Mouse (Mus musculus) gastrocnemius, postnatal 25 days (tissue): ENCODE measurements around the gene Wnt6. TPM values are rescaled to one million over a fixed set of nuclear protein-coding genes. Genes with fewer than 3 reads are reported as not detected.

Experiments
- DNase-seq: peaks from one replicate; pipeline ENCODE4 v3.0.0; 2022
- total RNA-seq, 2 experiments: library from RNA; stranded (reverse); gene quantifications; 1 replicate in 1 of 2; 2 replicates in 1 of 2; pipeline ENCODE4 v1.2.3; 2021

Wnt6 gene
- total RNA-seq, 2 experiments from 2014 or later = 0.46 TPM

DNA sequence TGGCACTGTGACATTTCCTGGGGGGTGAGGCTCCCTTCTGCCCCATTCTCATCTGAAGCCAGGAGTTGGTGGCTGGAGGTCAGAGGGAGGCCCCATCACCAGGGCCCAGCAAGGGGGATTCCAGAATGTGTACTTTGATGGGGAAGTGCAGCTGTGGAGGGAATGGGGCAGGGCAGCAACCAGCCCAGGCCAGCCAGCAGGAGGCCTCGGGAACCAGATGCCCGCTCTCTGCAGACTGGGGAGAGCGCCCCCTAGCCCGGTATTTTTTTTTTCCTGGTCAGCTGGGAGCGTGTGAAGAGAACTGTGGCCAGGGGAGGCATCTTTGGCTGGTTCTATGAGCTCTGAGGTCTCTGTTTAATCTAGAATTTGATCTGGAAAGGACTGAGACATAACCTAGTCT is 4.1 kb downstream of the Wnt6 start:
- DNase-seq = no peak

DNA sequence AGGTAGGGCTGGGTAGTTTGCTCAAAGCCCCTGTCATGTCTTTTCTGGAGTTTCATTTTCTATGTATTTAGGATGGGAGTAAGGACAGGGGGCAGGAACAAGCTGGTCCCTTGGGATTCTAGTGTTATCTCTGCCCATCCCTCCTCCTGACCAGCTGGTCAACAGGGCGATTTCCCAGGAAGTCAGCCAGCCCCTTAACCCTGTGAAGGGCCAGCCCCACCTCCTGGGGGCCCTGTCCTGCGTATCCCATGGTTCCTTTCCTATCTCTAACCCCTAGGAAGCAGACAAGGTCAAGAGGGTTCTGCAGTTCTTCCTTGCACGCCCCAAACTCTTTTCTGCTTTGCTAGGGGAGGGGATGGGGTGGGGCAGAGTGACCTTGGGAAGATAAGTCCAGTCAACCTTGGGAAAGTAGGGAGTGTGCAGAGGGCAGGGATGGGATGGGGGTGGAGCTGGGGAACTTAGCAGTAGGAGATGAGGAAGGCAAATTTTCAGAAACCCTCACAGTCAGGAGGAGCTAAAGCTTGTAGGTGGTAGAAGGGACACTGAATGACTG is 7.3 kb downstream of the Wnt6 start:
- DNase-seq = no peak

DNA sequence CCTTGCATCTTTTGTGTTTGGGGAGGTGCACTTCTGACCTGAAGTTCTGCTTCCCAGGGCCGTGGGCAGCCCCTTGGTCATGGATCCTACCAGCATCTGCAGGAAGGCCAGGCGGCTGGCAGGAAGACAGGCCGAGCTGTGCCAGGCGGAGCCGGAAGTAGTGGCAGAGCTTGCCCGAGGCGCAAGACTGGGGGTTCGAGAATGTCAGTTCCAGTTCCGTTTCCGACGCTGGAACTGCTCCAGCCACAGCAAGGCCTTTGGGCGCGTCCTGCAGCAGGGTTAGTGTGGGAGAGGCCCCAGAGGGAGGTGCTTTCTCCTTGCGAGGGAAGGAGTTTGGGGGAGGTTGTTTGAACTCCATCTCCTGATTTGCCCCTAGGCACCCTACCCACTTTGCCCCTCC is 10.4 kb downstream of the Wnt6 start:
- no peak for DNase-seq

DNA sequence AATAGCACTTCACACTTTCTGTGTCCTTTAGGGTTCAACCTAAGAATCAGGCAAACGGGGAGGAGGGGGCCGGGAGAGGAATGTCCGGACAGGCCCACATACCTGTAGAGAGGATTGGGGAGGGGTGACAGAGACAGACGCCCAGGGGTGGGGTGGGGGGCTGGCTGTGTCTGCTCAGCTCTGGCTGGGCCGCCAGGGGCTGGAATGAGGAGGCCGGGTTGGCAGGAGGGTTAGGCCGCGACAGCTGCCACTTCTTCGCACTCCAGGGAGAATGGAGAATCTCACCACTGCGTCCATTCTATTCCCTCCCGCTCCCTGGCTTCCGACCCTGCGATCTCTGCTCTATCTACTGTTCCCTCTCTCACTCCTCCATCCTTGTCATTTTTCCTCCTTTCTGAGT is 11.9 kb downstream of the Wnt6 start:
- no peak for DNase-seq

DNA sequence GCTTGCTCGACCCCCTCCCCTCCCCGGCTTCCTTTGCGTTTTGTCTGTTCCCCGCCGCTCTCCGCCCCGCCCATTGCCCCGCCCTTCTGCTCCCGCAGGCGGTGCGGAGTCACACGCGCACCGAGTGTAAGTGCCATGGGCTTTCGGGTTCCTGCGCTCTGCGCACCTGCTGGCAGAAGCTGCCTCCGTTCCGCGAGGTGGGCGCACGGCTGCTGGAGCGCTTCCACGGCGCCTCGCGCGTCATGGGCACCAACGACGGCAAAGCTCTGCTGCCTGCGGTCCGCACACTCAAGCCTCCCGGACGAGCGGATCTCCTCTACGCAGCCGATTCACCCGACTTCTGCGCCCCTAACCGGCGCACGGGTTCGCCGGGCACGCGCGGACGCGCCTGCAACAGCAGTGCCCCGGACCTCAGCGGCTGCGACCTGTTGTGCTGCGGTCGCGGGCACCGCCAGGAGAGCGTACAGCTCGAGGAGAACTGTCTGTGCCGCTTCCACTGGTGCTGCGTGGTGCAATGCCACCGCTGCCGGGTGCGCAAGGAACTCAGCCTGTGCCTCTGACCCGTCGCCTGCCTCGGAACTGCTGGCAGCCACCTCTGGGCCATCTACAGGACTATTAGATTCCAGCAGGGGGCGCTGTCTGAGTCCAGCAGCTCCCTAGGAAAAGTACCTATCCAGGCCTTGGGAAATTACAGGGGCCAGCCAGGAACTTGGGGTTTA is 12.5 kb downstream of the Wnt6 start:
- DNase-seq = no peak

DNA sequence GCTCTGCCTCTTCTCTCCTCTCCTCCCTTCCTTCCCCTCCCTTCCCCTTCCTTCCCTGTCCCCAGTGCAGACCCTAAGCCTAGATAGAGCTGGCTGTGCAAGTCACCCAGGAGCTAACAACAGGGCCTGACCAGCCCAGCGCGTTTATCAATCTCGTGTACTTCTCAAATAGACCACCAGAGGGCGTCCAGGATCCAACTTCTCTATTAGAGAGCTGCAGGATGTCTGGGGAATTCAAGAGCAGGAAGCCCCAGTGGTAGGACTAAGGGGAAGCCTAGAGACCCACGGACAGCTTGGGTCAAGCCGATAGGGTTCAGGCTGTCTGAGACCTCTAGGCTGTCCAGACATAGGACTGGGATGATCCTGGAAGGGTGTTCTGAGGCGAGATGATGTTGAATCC is 16.2 kb downstream of the Wnt6 start:
- DNase-seq = no peak

DNA sequence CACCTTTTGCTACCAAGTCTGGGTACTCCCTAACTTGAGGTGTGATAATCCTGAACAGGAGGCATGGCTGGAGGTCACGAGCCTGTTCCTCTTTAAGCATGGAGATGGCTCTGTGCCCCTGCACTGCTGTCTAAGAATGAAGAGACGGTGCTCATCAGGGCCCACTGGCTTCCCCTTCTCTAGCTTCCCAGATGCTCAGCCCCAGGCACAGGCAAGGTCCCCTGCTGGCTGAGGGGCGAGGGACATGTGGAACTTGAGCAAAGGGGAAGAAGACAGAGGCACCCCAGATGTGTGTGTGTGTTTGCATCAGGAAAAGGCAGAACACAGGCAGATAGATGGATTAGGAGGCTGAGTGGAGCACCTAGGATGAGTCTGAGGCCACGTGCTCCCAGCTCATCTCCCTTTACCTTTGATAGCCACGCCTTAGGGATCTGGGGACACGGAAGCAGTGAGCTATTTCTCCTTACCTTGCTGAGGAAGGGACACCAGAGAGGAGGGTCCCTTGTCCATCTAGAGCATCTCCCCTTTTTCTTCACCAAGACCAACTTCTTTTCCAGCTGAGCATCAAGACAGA is 17.0 kb downstream of the Wnt6 start:
- DNase-seq = no peak

DNA sequence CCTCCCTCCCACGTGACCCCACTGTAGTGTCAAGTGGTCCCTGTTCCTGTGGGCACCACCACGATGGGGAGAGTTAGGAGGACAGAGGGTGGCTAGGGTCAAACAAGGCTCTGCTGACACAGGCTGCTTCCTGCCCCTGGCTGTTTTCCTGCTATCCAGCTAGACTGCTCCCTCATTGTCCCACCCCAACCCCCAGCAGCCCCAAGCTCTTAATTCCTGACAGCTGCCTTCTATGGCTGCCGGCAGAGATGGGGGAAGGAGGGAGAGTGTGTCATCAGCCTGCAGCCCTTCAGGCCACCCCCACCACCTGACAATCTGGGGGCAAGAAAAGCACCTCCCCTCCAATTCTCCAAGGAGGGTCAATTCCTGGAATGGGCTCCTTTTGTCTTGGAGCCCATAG is 18.4 kb downstream of the Wnt6 start:
- no peak for DNase-seq

DNA sequence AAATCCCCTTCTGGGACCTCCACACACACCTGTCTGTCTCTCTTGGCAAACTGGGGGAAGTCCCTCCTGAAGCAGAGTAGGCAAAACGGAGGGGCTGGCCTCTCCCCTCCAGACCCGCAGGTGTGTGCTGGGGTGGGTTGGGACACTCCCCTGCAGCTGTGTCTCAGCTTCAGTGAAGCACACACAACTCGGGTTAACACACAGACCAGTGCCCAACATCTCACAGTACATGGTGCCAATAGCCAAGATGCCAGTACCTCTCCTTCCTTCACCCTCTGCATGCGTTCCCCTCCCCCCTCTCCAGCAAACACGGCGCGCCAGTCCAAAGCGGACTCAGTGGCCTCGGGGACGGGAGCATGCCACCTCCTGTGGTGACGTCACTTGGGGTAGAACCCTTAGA is 19.6 kb downstream of the Wnt6 start, which contains the start of gene Wnt10a:
Wnt10a (plus strand) TSS at position 268 of the 400 bp plus-strand sequence.
- DNase-seq = no peak

DNA sequence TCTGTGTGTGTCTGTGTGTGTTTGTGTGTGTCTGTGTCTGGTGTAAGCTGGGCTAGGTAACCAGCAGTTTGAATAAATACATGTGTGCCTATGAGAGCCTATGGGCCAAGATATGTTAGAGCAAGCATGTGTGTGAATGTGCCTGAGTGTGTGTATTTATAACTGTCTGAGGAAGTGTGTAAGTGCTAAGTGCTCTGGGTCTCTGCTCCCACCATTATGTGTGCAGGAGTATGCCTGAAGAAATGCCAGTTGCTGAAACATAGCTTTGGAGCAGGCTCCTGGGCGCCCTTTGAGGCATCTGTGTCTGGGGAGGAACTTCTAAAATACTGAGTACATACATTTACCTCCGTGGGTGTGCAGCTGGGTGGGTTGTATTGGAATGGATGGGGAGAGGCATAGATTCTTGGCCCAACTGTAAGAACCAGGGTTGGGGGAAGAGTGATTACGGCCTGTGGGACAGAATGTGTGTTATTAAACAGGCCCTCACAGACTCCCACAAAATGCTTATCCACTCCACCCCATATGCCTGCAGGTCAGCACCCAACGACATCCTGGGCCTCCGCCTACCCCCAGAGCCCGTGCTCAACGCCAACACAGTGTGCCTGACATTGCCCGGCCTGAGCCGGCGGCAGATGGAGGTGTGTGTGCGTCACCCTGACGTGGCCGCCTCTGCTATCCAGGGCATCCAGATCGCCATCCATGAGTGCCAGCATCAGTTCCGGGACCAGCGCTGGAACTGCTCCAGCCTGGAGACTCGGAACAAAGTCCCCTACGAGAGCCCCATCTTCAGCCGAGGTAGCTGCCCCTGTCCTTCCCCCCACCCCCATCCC is 21.4 kb downstream of the Wnt6 start:
- DNase-seq = no peak

DNA sequence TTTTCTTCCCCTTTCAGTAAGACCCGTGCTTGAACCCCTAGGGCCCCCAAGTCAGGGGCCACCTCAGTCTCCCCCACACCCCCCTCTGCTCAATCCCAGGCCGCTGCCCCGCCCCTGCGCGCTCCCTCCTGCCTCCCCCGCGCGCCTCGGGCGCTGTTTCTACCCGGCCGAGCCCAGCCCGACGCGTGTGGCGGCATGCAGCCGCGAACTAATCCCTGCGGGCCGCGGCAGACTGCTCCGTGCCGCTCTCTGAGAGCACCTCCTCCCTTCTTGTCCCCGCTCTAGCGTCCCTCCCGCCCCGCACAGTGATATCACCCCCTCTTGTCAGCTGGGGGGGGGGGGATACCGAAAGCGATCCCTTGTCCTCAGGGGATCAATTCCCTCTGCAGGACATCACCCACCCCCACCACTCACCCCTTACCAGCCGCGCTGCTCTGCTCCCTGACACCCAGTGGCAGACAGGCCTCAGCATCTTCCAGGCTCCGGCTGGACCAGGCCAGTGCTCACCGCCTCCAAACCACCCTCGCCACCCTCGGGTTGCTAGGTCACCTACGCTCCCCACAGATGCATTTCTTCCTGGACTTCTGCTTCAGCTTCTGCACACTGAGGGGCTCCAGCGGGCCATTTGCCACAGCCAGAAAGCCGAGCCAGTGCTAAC is 22.9 kb downstream of the Wnt6 start:
- DNase-seq = no peak

DNA sequence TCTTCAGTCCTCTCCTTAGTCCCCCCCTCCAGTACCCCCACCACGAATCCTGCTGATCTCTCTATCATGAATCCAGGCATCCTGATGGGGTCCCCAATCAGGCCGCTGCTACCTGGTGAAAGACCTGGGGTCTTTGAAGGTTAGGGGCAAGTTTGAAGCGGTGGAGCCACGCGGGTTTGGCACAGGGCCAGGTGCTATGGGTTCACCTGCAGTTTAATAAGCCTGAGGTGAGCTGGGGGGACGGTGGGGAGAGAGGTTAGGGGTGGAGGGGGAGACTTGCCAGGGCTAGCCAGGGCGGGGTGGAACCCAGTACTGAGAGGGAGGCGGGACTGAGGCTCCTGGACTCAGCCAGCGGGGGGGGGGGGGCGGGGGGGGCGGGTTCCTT is 23.4 kb downstream of the Wnt6 start:
- DNase-seq = no peak

DNA sequence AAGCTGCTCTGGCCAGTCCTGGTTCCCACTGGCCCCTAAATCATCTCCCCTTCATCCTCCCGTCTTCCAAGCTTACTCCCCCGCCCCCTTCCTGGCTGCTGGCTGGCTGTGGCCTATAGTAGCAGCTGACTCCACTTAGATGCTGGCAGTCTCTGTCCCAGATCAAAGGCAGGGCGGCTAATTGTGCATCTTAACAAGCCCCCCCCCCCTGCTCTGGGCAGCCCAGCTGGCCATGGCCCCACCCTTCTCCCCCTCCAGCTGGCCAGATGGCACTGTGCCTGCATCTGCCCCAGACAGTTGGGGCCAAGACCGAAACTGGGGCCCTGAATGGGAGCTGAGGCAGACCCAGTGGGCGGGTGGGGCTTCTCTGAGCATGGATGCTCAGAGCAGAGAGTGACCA is 25.8 kb downstream of the Wnt6 start:
- no peak for DNase-seq

DNA sequence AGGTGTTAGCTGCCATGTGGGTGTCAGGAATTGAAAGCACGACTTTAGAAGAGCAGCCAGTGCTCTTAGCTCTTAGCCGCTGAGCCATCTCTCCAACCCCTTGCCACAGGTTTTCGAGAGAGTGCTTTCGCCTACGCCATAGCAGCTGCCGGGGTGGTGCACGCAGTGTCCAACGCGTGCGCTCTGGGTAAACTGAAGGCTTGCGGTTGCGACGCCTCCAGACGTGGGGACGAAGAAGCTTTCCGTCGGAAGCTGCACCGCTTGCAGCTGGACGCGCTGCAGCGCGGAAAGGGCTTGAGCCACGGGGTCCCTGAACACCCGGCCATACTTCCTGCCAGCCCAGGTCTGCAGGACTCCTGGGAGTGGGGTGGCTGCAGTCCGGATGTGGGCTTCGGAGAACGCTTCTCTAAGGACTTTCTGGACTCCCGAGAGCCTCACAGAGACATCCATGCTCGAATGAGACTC is 28.8 kb downstream of the Wnt6 start:
- no peak for DNase-seq

DNA sequence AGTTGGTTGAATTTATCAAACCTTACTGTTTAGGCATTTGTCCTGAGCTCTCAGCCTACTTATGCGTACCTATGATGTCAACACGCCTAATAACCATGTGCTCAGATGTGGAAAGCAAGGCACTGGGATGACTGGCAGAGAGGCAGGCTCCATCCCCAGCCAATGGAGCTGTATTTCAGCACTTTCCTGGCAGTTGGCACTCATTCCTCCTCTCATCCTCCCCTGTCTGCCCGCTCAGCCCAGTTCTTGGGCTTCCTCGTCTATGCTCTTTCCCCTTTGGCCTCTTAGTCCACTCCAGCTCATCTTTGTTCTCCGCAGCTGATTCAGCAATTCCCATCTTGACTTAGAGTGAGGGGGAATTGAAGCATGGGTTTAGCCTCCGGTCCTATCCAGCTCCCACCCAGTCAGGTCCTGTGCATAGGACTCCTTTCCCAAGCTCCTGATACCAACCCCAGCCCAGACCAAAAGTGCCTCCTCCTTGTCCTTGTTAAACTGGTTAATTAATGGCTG is 30.0 kb downstream of the Wnt6 start:
- no peak for DNase-seq

DNA sequence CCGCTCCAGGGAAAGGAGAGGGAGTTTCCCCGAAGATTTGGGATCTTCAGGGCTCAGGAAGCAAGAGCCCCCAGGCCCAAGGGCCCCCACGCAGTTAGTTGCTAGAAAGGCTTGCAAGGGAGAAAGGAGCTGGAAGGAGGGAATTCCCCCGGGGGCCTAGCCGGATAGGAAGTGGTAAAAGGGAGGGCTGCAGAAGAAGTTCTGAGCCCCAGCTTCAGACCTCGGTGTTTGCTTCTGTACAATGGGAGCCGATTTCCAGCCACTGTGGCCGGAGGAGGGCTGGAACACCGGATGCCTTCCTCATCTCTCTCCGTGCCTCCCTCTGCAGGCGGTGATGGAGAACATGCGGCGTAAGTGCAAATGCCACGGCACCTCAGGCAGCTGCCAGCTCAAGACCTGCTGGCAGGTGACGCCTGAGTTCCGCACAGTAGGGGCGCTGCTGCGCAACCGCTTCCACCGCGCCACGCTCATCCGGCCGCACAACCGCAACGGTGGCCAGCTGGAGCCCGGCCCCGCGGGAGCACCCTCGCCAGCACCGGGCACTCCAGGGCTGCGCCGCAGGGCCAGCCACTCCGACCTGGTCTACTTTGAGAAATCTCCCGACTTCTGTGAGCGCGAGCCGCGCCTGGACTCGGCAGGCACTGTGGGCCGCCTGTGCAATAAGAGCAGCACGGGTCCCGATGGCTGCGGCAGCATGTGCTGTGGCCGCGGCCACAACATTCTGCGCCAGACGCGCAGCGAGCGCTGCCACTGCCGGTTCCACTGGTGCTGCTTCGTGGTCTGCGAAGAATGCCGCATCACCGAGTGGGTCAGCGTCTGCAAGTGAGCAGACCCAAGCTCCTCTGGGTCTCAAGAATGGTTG is 31.3 kb downstream of the Wnt6 start:
- DNase-seq = peak; percentile 84

DNA sequence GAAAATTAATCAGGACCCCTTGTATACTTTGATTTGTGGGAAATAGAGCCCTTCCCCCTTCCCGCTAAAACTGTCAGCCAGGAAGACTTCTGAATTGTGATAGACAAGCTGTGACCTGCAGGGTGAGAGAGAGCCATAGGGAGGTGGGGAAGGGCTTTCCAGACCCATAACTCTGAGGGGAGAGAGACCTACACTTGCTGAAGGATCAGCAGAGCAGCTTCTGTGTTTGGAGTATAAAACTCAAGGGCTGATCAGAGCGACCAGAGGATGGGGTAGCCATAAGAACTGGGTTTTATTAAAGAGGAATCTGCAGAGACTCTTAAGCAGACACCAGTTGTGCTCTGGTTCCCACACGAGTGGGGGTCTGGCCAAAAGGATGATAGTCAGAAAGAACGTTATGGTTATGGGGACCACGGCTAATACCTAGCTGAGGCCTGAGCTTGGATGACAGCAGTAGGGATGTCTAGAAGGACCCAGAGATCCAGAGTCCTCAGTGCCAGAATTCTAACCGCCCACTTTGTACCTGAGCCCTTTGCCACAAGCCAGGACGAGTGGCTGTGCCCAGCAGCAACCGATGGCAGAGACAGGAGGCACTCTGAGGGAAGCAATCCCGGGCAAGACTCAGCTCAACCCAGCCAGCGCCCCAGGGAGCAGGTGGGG is 32.6 kb downstream of the Wnt6 start:
- no peak for DNase-seq

DNA sequence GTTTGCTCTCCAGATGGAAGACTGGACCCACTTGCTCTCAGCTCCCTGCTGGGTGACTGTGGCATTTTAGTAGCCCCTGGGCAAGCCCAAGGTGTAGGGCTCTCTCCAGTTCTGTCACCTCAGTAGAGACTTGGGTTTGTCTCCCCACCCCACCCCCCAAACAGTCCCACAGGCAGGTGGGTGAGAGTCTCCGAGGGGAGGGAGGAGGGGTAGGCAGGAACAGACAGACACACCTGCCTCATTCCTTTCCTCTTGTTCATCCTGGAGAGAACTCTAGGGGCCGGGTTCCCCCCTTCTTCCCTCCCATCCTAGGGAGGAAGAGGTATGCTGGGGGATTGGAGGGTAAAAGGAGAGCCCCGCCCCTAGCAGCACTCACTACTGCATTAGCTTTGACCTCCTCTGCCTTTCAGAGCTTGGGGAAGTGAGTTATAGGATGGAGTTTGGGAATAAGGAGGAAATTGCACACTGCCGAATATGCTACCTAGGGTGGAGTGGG is 33.7 kb downstream of the Wnt6 start:
- DNase-seq = no peak

DNA sequence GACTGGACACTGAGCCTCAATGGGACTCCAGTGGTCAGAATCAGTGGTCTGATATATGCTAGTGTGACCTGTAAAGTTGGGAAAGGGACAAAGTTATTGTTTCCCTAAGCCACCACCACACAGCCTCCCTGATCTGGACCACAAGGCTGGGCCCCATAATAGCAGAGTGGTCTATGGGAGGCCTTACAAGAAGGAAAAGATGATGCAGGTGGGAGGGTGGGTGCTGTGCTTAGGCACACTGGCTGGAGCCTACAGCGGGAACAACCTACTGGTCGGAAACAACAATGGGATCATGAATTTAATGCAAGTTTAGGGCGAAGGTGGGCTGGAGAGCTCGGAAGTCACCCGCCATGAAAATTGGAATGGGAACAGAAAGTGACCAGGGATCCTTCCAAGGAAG is 34.2 kb downstream of the Wnt6 start:
- no peak for DNase-seq
